Mouse (Mus musculus) spleen, adult 2 months (tissue): ENCODE results near the gene Clcn6. TPM values are rescaled to one million over a fixed set of nuclear protein-coding genes. Genes with fewer than 3 reads are reported as not detected.
A peak's percentile ranks its signal among the peaks of the same experiment; 100 is the strongest.

Source experiments
- DNase-seq, 2 experiments: peaks; one replicate each; pipeline versions ENCODE4 v3.0.0 to v3.0.0-alpha.2; 2012 to 2021; ENCODE audit warnings: low spot score in 2 of 2, low read depth in 1 of 2
- H3K27ac ChIP-seq: fragments of 200-500 bp; 2 replicates; pipeline ENCODE4 v1.5.1; 2012; ENCODE audit warnings: low read length, inconsistent platforms; ENCODE audit not compliant: insufficient read depth
- H3K27me3 ChIP-seq: fragments of 200-500 bp; 2 replicates; pipeline ENCODE4 v1.6.1; 2012; ENCODE audit warnings: mild to moderate bottlenecking, moderate library complexity, low read length, inconsistent platforms; ENCODE audit not compliant: control insufficient read depth, insufficient read depth
- H3K36me3 ChIP-seq: fragments of 200-500 bp; 2 replicates; pipeline ENCODE4 v1.6.1; 2012; ENCODE audit warnings: mild to moderate bottlenecking, low read length, inconsistent platforms; ENCODE audit not compliant: control insufficient read depth, insufficient read depth
- H3K4me1 ChIP-seq: fragments of 200-500 bp; 2 replicates; pipeline ENCODE4 v1.6.1; 2011; ENCODE audit warnings: inconsistent platforms; ENCODE audit not compliant: control insufficient read depth, insufficient read depth, insufficient read length
- H3K4me3 ChIP-seq: fragments of 200-500 bp; 2 replicates; pipeline ENCODE4 v1.5.1; 2011; ENCODE audit warnings: mild to moderate bottlenecking, inconsistent platforms; ENCODE audit not compliant: insufficient read depth, insufficient read length; ENCODE audit errors: extremely low read depth
- CTCF ChIP-seq: fragments of 200-500 bp; IDR thresholded peaks from 2 replicates; pipeline ENCODE4 v1.5.1; 2011; ENCODE audit warnings: mild to moderate bottlenecking, inconsistent platforms; ENCODE audit not compliant: insufficient read depth, insufficient read length, insufficient replicate concordance; ENCODE audit errors: extremely low read depth
- POLR2A ChIP-seq: fragments of 200-500 bp; IDR thresholded peaks from 2 replicates; pipeline ENCODE4 v1.6.1; 2011; ENCODE audit warnings: low read depth, low read length, inconsistent platforms
- WGBS: fragments of 180-500 bp; shearing (Covaris S2); methylation state at CpG from one replicate; pipeline ENCODE4 v1.1.7; 2018; 5-methylcytosine and 5-hydroxymethylcytosine counted together
- polyA plus RNA-seq: library from polyadenylated mRNA; depleted of rRNA; stranded (reverse); fragments of >200 nt; gene quantifications from 2 replicates; pipeline ENCODE4 v1.2.3, GENCODE M21; 2012

Gene Clcn6
- polyA plus RNA-seq, 1 experiment = 12.1 TPM

DNA sequence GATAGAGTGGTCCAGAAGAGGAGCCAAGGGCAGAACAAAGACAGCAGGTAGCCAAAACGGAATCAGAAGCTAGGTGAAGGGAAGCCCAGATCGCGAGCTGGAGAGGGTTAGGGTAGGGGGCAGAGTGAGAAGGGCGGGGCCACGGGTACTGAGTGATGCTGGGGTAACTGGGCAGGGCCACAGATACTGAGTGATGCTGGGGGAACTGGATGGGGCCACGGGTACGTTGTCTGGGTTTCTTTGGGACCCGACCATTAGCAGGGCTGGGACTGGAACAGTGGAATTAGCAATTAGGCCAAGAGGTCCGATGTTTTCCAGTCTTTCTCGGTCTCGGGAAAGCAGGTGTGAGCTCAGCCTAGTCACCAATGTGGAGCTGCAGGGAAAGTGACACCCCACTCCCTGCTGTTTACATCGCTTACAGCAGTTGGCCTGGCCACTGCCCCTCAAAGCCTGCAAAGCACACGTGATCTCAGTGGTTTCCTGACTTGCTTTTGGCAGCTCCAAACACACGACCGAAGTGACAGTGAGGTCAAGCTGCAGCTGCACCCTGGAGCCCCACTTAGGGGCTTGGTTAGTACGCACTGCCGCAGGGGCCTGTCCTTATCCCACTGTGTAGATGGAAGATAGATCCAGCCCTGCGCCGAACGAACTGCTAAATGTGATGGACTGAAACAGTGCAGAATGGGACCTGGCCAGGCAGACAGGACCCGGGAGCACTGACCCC lies 44.7 kb upstream of the Clcn6 start:
- no peak overlapping the region for H3K4me3 ChIP-seq
- peak overlapping the region; percentile 3; the same call in 1 of the 2 replicates for H3K27ac ChIP-seq
- peaks cover 15% of the 10 kb centered on the region; the same call in 1 of the 2 replicates for H3K4me1 ChIP-seq
- TF ChIP-seq POLR2A = no peak
- DNase-seq = peak in 1 of 2 experiments; percentile 44
- H3K36me3 ChIP-seq = peaks cover 6% of the 10 kb centered on the region
- H3K27me3 ChIP-seq = no peaks in the 10 kb centered on the region
- WGBS = 25% methylated on average over 21 of the region's 21 CpGs

DNA sequence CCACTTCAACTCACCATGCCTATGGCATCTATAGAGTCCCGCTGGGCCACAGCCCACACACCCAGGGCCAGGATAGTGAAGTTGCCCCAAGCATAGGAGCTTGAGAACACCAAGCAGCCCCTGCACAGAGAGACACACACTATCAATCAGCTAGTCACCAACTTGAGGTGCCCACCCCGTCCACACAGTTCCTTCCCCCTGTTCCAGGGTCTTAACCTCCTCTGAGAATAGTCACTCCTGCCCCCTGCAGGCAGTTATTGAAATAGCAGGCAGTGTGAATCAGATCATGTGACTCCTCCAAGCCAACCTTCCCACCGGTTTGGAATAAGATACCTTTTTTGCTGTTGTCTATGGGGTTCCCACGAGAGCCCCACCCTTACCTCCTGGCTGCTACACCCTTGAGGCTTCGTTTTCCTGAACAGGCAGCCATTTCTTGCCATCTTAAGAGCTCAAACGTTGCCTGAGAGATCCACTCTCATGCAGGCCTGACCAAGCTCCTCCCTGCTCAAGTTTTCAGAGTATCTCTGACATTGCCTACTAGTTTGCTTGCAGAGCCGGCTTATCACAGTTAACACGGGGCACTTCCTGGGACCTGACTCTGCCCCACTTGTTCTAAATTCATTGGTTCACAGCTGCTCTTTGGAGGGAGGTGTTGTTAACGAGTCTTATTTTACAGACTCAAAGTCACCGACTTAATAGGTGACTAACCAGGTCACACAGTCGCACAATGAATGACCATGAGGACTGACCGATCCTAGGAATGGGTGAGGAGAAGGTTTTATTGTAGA lies 43.8 kb upstream of the Clcn6 start:
- WGBS = 43% methylated on average over 12 of the region's 12 CpGs
- no peak overlapping the region for H3K27ac ChIP-seq
- no peak for TF ChIP-seq POLR2A
- TF ChIP-seq CTCF = no peak

DNA sequence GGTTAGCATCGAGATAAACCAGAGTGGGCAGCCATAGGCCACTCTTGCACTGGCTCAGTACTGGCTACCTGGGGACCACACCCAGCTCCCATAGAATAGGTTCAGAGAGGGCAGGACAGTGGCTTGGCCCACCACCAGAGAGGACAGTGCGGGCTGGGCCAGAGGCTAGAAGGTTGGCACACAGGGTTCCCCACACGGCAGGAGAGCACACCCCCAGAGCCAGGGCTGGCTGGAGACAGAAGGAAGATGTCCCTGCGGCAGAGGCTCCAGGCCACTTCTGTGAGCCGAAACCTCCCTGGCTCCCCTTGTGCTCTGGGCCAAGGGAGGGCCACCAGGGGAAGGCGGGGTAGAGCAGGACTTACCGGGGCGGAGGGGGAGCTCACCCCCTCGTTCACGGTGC lies 42.6 kb upstream of the Clcn6 start:
- Histone ChIP-seq H3K36me3 (peaks cover 6% of the 10 kb centered on the region), H3K4me3 (no peak overlapping the region), H3K4me1 (peaks cover 11% of the 10 kb centered on the region; the same call in 1 of the 2 replicates), H3K27me3 (no peaks in the 10 kb centered on the region), H3K27ac (no peak overlapping the region)
- TF ChIP-seq POLR2A = no peak
- no peak for TF ChIP-seq CTCF
- DNase-seq = no peak
- WGBS = 96% methylated on average over 10 of the region's 10 CpGs

More for the DNA sequence above, 43.8 kb upstream of the Clcn6 start:
- Histone ChIP-seq H3K36me3 (peaks cover 6% of the 10 kb centered on the region), H3K4me1 (peaks cover 15% of the 10 kb centered on the region; the same call in 1 of the 2 replicates), H3K4me3 (no peak overlapping the region), H3K27me3 (no peaks in the 10 kb centered on the region)
- DNase-seq = peak in 1 of 2 experiments; percentile 61

DNA sequence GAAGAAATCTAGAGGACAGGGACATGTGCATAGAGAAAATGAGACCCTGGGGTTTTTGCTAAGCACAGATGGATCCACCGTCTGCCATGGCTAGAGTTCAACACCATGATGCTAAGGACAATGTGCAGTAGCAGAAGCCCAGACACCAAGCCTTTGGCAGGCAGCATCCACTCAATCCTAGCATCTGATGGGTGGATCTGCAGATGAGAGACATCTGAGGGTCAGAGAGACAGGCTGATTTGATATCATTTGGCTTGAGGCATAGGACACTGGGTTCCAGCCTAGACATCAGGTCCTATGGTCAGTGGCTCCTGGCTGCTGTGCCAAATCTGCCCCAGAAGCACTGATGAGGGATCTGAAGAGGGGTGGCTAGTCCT lies 42.0 kb upstream of the Clcn6 start:
- no peak overlapping the region for H3K27ac ChIP-seq
- H3K4me3 ChIP-seq = no peak overlapping the region
- no peaks in the 10 kb centered on the region for H3K27me3 ChIP-seq
- H3K36me3 ChIP-seq = peaks cover 6% of the 10 kb centered on the region
- TF ChIP-seq CTCF = no peak
- no peak for TF ChIP-seq POLR2A
- H3K4me1 ChIP-seq = peaks cover 11% of the 10 kb centered on the region; the same call in 1 of the 2 replicates
- WGBS = 93% methylated on average over 1 of the region's 1 CpGs
- no peak for DNase-seq

DNA sequence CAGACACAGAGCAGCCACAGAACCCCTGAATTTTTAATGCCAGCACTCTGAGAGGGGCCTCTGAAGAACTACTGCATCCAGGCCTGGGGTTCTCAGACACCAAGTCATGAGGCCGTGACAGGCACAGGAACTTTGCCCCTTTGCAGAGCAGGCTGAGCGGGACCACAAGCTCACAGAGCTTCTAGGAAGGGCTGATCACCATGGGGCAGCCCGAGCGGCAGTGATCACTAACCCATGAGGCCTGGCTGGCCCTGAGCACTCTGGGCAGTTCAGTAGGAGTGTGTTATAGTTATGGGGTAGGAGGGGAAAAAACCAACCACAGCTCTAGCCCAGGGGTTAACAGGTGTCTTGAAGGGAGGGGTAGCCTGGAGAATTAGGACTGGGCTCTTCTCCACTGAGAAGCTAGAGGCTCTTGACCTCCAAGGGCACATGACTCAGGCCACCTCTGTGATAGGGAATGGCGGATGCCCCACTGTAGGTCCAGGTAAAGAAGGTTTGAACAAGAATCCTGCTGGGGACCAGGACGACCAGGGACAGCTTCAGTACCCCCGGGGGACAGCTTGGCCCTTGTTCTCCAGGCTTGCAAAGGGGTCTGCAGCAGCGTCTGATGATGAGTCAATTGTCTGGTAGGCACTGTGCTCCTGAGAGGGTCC lies 41.4 kb upstream of the Clcn6 start:
- H3K36me3 ChIP-seq = peaks cover 6% of the 10 kb centered on the region
- 90% methylated on average over 8 of the region's 8 CpGs for WGBS
- no peak for DNase-seq
- peaks cover 11% of the 10 kb centered on the region; the same call in 1 of the 2 replicates for H3K4me1 ChIP-seq
- no peak overlapping the region for H3K27ac ChIP-seq
- H3K27me3 ChIP-seq = no peaks in the 10 kb centered on the region
- TF ChIP-seq POLR2A = no peak
- TF ChIP-seq CTCF = no peak
- no peak overlapping the region for H3K4me3 ChIP-seq

DNA sequence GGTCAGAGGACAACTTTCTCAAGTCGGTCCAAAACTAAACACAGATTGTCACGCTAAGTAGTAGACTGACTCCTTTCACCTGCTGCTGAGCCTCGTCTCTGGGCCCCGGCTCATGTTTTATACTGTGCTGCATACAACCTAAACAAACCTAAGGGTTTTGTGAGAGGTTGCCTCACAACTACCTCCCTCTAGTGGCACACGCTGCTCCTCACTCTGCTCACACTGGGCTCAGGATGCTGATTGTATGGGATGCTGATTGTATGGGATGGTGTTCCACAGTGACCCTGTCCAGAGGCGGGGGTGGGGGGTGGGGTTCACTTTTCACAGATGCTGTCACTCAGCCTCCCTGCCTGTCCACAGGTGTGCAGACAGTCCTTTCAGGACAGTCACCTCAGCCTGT lies 40.6 kb upstream of the Clcn6 start:
- WGBS = 90% methylated on average over 6 of the region's 6 CpGs
- TF ChIP-seq POLR2A (no peak), CTCF (no peak)
- H3K4me1 ChIP-seq = peaks cover 11% of the 10 kb centered on the region; the same call in 1 of the 2 replicates

DNA sequence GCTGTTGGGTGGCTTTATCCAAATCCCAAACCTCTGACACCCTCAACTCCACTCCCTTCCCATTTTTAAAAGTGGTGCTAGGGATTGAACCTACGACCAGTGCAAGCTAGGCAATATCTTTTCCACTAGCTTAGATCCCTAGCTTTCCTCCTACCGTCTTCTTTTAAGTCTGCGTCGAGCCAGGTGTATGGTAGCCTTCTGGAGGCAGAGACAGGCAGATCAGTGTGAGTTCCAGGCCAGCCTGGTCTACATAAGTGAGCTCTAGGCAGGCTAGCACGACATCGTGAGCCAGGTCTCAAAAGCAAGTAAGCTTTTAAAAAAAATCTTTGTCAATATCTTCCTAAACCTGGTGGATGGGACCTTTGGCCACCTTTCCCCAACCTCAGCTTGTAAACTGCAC lies 37.3 kb upstream of the Clcn6 start:
- Histone ChIP-seq H3K36me3 (peaks cover 4% of the 10 kb centered on the region; the same call in 1 of the 2 replicates), H3K4me1 (no peaks in the 10 kb centered on the region), H3K4me3 (no peak overlapping the region), H3K27ac (no peak overlapping the region), H3K27me3 (no peaks in the 10 kb centered on the region)
- TF ChIP-seq POLR2A (no peak), CTCF (no peak)
- no peak for DNase-seq
- 90% methylated on average over 6 of the region's 6 CpGs for WGBS

More for the DNA sequence above, 40.6 kb upstream of the Clcn6 start:
- no peak for DNase-seq
- Histone ChIP-seq H3K27ac (no peak overlapping the region), H3K27me3 (no peaks in the 10 kb centered on the region), H3K4me3 (no peak overlapping the region), H3K36me3 (peaks cover 6% of the 10 kb centered on the region)
